Mouse (Mus musculus) 3134 (cell line): ENCODE measurements around the gene Alpl.

ENCODE experiments used
- DNase-seq: peaks from one replicate; pipeline ENCODE4 v3.0.0-alpha.2; 2011; ENCODE audit warnings: low spot score; ENCODE audit not compliant: insufficient read length; ENCODE audit errors: extremely low read depth

The Alpl gene

GRCm38 (mm10) chr4:137695300-137695699 lies 100.9 kb downstream of the Alpl start:
- DNase-seq, result no peak

- DNase-seq, result no peak
Measured at GRCm38 (mm10) chr4:137692107-137692902, 103.9 kb downstream of the Alpl start.
